Mouse (Mus musculus) kidney, postnatal 4 days (tissue): ENCODE results near the gene Gm49387.

Experiments used
- DNase-seq, 2 experiments: peaks; one replicate each; pipeline ENCODE4 v3.0.0; 2021; ENCODE audit warnings: mixed read lengths in 2 of 2

Gm49387 gene

GRCm38 (mm10) chr14:31661671-31662554 is 21.2 kb upstream of the Gm49387 start:
- peak; percentile 87 to 92 for DNase-seq

- DNase-seq, result peak in 1 of 2 experiments; percentile 16
These were observed 19.8 kb upstream of the Gm49387 start for GRCm38 (mm10) chr14:31660312-31661093.

GRCm38 (mm10) chr14:31659501-31660181 is 19.0 kb upstream of the Gm49387 start:
- peak; percentile 50 to 70 for DNase-seq

GRCm38 (mm10) chr14:31658126-31658680 is 17.5 kb upstream of the Gm49387 start:
- DNase-seq, result no peak

- peak; percentile 79 to 82 for DNase-seq
These were observed 16.4 kb upstream of the Gm49387 start for GRCm38 (mm10) chr14:31656857-31657645.

- no peak for DNase-seq
These were observed 15.7 kb upstream of the Gm49387 start for GRCm38 (mm10) chr14:31656386-31656785.

- DNase-seq, result no peak
These were observed 14.7 kb upstream of the Gm49387 start for GRCm38 (mm10) chr14:31655406-31655805.

- DNase-seq, result peak in 1 of 2 experiments; percentile 43
These were observed 14.1 kb upstream of the Gm49387 start for GRCm38 (mm10) chr14:31654816-31655215.

GRCm38 (mm10) chr14:31653101-31653875 is 12.6 kb upstream of the Gm49387 start:
- no peak for DNase-seq

GRCm38 (mm10) chr14:31652624-31653023 is 11.9 kb upstream of the Gm49387 start:
- no peak for DNase-seq

GRCm38 (mm10) chr14:31652106-31652505 is 11.4 kb upstream of the Gm49387 start:
- no peak for DNase-seq

GRCm38 (mm10) chr14:31651206-31651605 is 10.5 kb upstream of the Gm49387 start:
- no peak for DNase-seq

GRCm38 (mm10) chr14:31650347-31650746 is 9.7 kb upstream of the Gm49387 start:
- no peak for DNase-seq

GRCm38 (mm10) chr14:31647991-31648390 is 7.3 kb upstream of the Gm49387 start:
- DNase-seq, result no peak

- no peak for DNase-seq
These were observed 5.2 kb upstream of the Gm49387 start for GRCm38 (mm10) chr14:31645920-31646319.

GRCm38 (mm10) chr14:31644931-31645547 is 4.4 kb upstream of the Gm49387 start:
- peak in 1 of 2 experiments; percentile 46 for DNase-seq

- peak in 1 of 2 experiments; percentile 51 for DNase-seq
These were observed 3.6 kb upstream of the Gm49387 start for GRCm38 (mm10) chr14:31644183-31644830.

GRCm38 (mm10) chr14:31641506-31642155 is 953 bp upstream of the Gm49387 start:
- DNase-seq, result peak; percentile 39 to 61

GRCm38 (mm10) chr14:31640890-31641505 is 320 bp upstream of the Gm49387 start, which contains the start of the genes Btd and Hacl1:
Gene Btd, plus strand, starts transcription at chr14:31641028.
Gene Hacl1, minus strand, starts transcription at chr14:31641286.
- DNase-seq, result peak; percentile 88 to 92
